Mouse (Mus musculus) left cerebral cortex, adult 18-20 months (tissue): ENCODE measurements around the gene Stambp. TPM values are rescaled to one million over a fixed set of nuclear protein-coding genes. Genes with fewer than 3 reads are reported as not detected.
"Not testable (repeated sequence)": the region's sequence is repeated elsewhere in the genome, so short reads cannot be mapped to it uniquely, and the experiment has no call there.

ENCODE experiments used
- DNase-seq, 2 experiments: peaks; one replicate each; pipeline ENCODE4 v3.0.0; 2021 to 2022; ENCODE audit warnings: low spot score in 2 of 2, mixed read lengths in 1 of 2
- long read RNA-seq, 2 experiments: library from polyadenylated mRNA; stranded (forward); transcript quantifications; one replicate each; pipeline ENCODE4 v2.0.0; 2021
- total RNA-seq, 2 experiments: library from RNA; stranded (reverse); gene quantifications; 2 replicates each; pipeline ENCODE4 v1.2.3; 2021

Stambp gene
- 10 to 100 TPM; 30.8 to 33.2 TPM for total RNA-seq
- long read RNA-seq, experiment 1, transcript Stambp-201 (10 exons, 2,364 nt): major isoform, 40 of 44 reads
- long read RNA-seq, experiment 1, partial matches to known transcripts: 1 of 44 reads
- long read RNA-seq, experiment 1, other reads (novel, unspliced or antisense): 2 of 44 reads
- long read RNA-seq, experiment 2, transcript Stambp-201 (10 exons, 2,364 nt): major isoform, 33 of 40 reads
- long read RNA-seq, experiment 2, partial matches to known transcripts: 3 of 40 reads
- long read RNA-seq, experiment 2, other reads (novel, unspliced or antisense): 1 of 40 reads

DNA sequence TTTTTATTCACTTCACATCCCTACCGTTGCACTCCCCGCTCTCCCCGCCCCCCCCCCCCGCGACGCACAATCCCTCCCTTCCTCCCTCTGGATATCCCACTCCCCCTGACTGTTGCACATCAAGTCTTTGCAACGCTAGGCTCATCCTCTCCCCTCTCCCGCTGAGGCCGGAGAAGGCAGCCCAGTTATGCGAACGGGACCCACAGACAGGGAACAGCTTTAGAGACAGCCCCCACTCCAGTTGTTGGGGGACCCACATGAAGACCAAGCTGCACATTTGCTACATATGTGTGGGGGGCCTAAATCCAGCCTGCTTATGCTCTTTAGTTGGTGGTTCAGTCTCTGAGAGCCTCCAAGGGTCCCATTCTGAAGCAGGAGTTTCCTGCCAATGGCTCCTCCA is at the start of gene Stambp:
Gene Stambp (minus strand): TSS at position 59 of the 400 bp plus-strand sequence.
- DNase-seq: peak in 1 of 2 experiments; percentile 11

DNA sequence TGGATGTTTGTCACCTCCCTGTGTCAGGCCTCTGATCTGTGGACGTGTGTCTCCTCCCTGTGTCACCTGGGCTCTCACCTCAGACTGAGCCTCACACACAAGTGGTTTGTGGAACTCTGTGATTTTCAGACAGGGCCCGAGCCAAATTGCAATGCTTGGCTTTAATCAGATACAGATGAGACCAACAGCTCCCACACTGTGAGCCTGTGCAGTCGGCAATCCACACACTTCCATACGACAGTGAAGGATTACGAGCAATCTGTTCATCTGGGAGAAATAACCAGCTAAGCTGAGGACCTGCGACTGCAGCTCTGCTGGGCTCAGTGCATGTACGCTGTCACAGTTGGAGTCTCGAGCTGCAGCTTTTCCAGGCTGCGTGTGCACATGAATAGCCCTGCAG is 47.4 kb upstream of the Stambp start:
- no peak for DNase-seq

DNA sequence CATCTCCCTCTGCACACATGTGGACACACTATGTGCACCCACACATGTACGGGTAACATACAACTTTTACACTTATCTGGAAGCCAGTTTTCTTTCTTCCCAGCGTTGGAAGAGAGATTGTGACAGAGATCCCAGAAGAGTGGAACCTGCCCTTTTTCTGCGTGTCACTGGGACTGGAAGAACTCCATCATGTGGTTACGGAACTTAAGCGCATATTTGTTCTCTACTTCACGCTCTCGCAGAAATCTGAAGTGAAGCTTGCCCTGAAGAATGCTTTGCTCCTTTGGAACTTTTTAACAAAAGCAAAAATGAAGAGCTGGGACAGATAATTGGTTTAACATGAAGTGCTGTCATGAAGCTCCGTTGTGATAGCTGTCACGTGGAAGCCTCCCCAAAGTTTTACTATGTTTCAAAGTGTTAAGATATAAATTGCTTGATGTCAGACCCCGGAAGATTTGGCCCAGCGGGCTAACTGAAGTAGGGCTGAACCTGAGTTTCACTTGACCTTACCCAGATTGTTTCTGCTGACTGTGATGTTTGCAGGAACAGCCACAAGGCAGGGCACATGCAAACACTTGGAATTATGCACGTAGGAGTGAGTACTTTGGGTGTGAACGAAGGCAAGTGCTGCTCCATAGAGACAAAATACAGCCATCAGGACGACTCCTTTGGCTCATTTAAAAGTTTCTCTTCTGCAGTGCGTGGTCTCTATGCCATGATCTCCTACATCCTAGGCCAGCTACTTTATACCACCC is 45.2 kb upstream of the Stambp start:
- no peak for DNase-seq

DNA sequence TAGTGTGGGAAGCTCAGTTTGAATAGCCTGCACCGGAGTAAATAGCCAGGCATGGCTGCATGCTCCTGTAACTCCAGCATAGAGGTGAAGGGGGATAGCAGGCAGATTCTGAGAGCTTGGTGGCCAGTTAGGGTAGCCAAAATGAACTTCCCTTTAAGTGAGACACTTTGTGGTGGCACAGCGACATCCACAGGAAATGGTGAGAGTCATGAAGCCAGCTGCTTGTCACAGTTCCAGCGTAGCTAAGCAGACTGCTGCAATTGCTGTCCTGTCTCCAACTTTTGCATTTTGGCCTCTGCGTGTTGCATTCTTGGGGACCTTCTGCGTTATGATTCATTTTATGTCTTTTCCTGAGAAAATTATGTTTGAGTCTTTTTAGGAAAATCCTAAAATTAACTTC is 44.0 kb upstream of the Stambp start:
- peak in 1 of 2 experiments; percentile 25 for DNase-seq

DNA sequence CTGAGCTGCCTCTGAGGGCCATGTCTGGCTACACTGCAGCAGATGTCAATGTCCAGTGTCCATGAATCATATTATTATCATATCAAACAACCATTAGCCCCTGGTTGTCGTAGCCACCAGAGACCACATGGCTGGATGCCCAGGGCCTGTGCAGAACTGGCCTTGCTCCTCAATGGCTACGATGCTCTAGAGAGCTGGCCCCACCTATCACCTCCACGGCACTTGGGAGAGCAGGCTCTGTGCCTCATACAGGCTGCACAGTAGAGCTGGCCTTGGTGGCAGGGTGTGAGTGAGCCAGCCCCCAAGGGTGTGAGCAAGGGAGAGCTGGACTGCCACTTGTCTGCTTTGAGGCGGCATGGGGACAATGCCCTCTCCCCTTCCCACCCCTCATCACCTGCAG is 41.9 kb upstream of the Stambp start:
- no peak for DNase-seq

DNA sequence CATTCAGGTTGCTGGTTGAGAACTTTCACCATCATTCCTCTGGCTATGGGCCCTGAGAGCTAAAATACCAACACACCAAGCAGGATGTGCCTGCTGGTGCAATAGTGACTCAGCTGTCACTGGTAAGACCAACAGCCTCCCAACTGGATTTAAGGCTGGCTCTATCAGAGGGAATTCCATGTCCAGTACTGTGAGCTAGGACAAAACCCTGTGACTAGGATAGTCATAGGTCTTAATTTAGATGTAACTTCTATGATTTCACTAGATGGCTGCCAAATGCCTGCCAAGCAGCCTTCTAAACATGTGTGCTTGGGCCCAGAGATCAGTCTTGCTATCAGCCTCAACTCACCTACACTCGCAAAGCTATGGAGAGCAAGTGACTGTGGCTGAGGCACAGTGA is 40.4 kb upstream of the Stambp start:
- DNase-seq: no peak

DNA sequence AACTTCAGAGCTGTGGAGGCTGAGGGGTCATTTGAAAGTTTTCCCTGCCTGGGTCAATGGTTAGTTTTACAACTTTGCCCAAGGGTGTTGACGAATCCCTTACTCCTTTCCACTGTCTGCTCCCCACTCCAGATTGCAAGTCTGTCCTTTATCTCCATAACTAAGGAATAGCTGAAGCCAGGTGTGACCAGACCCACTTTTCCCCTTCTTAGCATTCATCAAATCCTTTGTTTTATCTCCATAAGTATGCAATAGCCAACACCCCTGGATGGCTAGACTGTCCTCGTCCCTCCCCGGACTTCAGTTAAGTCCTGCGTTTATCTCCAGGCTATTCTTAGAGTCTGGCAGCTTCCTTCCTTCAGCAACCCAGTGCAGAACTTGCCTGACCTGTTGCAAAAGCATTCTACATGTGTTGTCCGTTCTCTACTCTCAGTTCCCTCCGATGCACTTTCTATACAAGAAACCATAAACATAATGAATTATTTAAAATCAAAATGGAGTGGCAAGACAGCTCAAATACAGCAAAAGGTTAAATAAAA is 27.2 kb upstream of the Stambp start:
- DNase-seq: no peak

DNA sequence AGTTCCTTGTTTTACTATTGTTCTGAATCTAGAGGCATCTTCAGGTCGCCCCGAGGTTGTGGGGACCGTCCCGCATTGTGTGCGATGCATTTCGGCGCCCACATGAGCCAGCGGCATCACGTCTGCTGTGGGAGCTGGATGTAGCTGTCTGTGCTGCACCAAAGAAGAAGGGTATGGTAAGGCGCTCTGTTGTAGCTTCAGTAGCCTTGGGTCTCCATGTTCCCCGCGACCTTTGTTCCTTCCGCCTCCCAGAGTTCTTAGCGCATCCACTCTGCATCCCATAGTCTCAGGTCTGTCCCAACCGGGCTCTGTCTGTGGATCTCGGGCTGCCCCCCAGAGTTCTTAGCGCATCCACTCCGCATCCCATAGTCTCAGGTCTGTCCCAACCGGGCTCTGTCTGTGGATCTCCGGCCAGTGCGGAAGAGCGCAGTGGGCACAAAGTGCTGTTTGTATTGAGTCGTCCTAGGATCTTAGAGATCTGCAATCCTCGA is 26.6 kb upstream of the Stambp start:
- DNase-seq: no peak

DNA sequence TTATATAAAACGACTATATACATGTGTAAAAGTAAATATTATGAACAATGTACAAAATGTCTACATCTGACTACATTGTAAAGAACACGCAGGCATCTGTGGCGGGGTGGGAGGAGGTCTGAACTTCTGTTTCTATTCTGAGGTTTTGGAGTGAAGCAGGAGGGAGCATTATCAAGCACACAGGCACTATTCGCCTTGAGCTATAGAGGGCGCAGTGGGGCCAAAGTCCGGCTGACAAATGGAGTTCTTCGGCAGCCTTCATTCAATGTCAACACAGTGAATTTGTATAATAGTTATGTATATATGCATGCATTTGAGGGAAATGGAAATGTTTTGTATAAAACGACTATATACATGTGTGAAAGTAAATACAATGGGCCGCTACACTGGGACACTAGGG is 26.1 kb upstream of the Stambp start:
- peak; percentile 24 to 26 for DNase-seq

DNA sequence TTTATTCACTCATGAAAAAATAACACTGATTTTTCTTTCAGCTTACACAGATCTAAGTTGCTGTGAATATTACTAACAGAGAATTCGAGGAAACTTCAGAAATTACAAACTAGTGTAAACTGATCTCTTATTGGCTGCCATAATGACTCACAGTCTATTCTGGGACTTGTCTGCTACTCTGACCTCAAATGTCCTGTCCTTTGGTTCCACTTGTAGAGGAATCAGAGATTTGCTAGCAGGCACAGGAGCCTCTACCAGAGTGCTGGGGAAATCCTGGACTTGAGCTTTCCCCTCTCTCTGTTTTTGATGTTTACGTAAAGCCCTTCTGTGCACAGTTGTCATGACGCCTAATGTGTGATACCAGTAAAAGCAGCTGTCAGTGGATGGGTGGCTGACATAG is 25.5 kb upstream of the Stambp start:
- no peak for DNase-seq

DNA sequence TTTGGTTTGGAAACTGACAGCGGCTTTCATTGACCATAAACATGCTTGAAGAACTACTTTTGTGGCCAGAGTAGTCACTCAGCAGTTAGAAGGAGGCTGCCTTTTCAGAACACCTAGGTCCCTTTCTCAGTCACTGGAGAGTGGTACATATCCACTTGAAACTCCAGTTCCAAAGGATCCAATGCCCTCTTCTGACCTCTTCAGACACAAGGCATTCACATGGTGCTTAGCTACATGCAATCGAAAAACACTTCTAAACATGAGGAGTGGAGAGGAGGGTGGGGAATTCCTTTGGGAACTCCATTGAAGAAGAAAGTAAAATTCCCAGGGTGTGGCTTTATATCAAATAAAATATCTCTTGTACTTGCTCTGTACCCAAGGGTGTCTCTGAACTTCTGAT is 22.5 kb upstream of the Stambp start:
- DNase-seq: no peak

DNA sequence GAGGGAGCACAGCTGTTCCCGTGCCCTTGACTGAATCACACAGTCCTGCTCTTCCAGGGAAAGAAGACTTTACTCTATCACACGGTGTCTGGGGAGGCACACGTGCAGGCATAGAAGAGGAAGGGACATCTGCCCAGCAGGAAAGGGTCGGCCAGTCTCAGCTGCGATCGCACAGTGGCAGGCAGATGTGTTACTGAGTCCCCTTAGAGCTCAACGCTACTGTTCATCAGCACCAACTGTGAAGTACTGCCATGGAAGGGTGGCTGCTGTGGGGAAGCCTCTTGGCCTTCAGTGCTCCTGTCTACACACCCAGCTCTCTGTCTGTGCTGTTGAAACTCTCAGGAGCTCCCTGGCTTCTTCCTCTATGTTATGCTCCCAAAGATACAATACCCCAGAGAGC is 21.4 kb upstream of the Stambp start:
- no peak for DNase-seq

DNA sequence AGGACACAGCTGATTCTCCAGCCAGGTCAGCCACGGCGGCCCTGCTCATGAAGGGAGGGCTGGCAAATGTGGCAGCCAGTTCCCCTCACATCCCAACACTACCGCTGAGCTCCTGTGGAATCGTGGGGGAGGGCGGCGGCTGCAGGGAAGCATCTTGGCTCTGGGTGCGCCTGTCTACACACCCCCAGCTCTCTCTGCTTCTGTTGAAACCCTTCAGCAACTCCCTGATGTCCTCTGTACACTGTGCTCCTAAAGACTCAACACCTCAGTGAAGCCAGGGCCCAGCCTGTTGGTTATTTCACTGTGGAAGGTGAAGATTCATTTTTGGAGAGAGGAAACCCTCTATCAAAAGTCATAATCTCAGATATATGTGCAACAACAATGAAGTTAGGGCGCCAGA is 19.5 kb upstream of the Stambp start:
- DNase-seq: no peak

DNA sequence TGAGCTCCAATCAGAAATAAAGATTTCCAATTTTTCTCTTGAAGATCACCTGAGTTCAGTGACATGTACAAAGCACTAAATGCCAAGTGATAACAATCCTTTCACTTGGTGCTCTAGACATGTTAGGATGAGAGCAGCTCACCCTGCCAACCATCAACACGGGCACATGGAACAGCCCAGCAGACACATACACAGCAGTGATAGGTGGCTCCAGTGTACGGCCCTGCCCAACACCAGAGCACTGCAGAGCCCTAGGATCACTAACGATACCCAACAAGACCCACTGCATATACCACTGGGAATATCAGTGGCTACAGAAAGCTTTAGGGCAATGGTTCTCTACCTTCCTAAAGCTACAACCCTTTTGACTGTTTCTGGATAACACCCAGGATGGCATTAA is 17.8 kb upstream of the Stambp start:
- DNase-seq: no peak

DNA sequence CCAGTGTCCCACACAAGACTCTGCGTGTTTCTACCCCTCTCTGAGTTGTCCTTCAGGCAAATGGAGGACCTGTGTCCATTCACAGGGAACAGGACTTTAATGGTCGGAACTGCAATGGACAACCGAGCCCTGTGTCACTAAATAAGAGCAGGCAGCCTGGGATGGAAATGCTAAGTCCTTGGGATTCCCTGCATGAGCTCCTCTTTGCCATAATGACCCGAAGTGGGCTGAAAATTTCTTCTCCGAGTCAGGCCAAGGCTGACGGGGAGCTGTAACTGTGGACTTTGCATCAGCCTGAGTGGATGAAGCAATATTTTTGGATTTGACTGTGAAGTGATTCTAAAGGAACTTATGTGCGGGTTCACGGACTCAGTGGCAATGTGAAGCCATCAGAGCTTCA is 14.7 kb upstream of the Stambp start:
- not testable (repeated sequence) for DNase-seq

DNA sequence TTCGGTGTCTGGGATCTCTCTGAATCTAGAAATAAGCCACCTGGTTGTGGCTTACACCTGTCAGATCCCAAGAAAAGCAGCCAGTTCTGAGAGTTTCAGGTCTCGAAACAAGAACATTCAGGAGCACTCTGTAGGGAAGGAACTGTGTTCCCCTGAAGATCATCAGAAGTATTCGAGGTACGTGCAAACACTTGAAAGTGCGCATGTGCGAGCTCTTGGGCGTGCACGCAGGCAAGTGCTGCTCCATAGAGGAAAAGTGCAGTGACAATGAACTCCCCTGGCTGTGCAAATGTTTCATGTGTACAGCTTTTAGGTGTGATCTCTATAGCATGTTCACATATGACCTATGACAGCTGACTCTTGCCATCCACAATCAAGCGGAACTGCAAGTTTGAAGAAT is 12.8 kb upstream of the Stambp start:
- DNase-seq: not testable (repeated sequence)

DNA sequence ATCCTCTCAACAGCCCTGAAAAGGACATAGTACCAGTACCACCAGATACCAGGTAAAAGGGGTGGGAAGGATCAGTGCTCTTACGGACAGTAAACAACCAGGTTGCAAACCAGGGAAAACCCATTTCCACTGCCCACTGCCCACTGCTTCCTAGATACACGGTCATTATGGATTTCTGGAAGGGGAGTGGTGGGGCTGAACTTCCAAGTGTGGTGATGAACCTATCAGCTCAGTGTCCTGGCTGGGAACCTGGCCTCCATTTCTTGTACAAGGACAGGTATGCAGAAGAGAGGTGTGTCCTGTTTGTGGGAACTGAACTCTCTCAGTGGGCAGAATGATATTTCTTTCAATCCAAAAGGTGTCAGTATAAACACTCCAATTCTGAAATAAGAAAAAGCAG is 11.1 kb upstream of the Stambp start:
- DNase-seq: no peak

DNA sequence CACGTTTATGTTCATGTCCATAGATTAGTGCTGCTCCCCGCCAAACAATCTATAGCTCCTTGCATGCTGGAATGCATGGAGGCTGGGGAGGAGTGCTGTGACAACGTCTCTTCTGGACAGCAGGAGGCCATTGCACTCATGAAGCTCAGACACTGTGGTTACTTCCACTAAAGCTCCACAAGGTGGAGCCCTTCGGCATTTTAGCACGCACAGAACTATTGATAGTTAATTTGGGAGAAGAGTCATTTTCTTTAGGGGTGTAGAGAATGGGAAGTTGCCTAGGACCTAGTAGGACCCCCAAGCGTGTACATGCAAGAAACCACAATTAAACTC is 10.4 kb upstream of the Stambp start:
- DNase-seq: peak; percentile 33 to 36

DNA sequence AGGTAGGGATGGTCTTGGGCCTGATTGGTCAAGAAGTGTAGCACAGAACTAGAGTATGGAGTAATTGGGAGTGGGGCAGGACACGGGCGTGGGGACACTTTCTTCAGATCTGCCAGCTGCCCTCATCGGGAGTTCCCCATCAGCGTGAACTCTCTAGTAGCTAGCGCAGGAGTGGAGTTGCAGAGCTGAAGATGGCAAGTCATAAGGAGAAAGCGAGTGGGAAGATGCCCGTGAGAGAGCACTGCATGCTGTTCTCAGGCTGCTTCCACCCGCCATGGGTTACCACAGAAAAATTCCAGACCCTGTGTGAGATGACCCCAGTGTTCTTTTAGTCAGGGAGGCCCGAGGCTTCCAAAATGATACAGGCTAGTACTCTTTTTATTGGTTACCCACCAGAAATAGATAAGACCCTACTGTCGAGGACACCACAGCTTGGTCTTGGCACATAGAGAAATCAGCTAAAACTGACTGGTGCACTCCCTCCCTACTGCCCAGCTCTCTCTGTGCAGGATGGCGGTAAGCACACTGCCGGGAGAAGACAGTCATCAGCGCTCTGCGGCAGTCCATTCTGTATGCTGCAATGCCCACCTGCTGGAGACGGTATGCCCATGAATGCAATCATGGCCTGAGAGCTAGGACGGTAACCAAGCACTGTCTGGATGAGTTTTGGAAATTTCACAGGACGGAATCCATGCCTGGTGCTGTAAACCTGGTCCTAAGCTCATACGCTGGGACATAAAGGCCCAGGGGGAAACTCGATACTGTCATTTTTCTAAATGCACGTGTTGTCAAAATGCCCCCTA is 9.8 kb upstream of the Stambp start:
- DNase-seq: no peak

DNA sequence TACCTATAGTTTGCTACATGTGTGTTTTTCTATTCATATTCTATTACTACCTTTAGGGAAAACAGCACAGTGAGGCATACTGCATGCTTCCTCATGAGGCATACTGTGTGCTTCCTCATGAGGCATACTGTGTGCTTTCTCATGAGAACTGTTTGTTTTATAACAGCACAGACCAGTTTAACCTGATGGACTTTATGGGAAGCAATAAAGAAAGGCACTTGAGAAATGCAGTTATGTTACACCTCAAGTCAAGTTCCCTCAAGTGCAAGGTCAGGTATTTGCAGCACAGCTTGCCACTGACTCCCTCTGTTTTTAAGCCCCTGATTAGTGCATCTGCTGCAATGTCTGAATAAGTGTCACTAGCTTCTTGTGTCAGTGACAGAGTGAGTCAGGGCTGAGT is 5.0 kb upstream of the Stambp start:
- no peak for DNase-seq

DNA sequence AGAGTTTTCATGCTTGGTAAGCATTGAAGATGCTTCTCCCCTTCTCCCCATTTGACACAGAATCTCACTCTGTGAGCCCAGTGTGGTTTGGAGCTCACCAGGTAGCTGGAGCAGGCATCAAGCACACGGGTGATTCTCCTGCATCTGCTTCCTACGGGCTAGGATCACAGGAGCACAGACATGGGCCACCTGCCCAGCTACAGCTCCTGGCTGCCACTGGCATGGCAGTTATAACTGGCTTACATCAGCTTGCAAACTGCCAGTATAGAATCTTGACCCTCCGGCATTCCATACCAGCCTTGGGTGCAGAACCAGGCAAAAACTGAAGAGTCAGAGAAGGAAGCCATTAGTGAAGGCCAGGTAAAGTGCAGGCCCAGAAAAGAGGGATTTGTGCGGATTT is 3.1 kb upstream of the Stambp start:
- DNase-seq: no peak
